Mouse (Mus musculus) lung, embryonic 16.5 days (tissue): ENCODE results near the gene Clcn3. TPM values are rescaled to one million over a fixed set of nuclear protein-coding genes. Genes with fewer than 3 reads are reported as not detected.
A peak's percentile ranks its signal among the peaks of the same experiment; 100 is the strongest.
"Not testable (repeated sequence)": the region's sequence is repeated elsewhere in the genome, so short reads cannot be mapped to it uniquely, and the experiment has no call there.

Experiments used
- ATAC-seq: fragments of 200-750 bp; cut with Nextera tagmentation; 2 replicates; pipeline ENCODE4 v1.8.0; 2017; ENCODE audit warnings: low read depth, mild to moderate bottlenecking, moderate library complexity
- H3K27ac ChIP-seq: fragments of 300-500 bp; sonication (generic); 2 replicates; pipeline ENCODE4 v1.5.1; 2014; ENCODE audit warnings: mild to moderate bottlenecking, control low read depth, low read length
- H3K27me3 ChIP-seq: fragments of 300-500 bp; sonication (generic); 2 replicates; pipeline ENCODE4 v1.6.1; 2014; ENCODE audit warnings: low read depth, low read length, mixed read lengths; ENCODE audit not compliant: control insufficient read depth, insufficient read depth
- H3K36me3 ChIP-seq: fragments of 300-500 bp; sonication (generic); 2 replicates; pipeline ENCODE4 v1.6.1; 2014; ENCODE audit warnings: low read length; ENCODE audit not compliant: control insufficient read depth, insufficient read depth
- H3K4me1 ChIP-seq: fragments of 300-500 bp; sonication (generic); replicated peaks from 2 replicates; pipeline ENCODE4 v1.6.1; 2014; ENCODE audit warnings: low read length, mixed read lengths; ENCODE audit not compliant: control insufficient read depth, insufficient read depth
- H3K4me2 ChIP-seq: fragments of 300-500 bp; sonication (generic); 2 replicates; pipeline ENCODE4 v1.6.1; 2014; ENCODE audit warnings: low read depth, low read length, control low read depth
- H3K4me3 ChIP-seq: fragments of 300-500 bp; sonication (generic); 2 replicates; pipeline ENCODE4 v1.5.1; 2014; ENCODE audit warnings: mild to moderate bottlenecking, low read length, control low read depth
- H3K9ac ChIP-seq: fragments of 300-500 bp; sonication (generic); 2 replicates; pipeline ENCODE4 v1.6.1; 2014; ENCODE audit warnings: low read length, control low read depth
- H3K9me3 ChIP-seq: fragments of 300-500 bp; sonication (generic); 2 replicates; pipeline ENCODE4 v1.6.1; 2016; ENCODE audit warnings: low read length; ENCODE audit not compliant: control insufficient read depth
- WGBS: fragments of 180-500 bp; shearing (Covaris S2); extraction: QIAGEN DNeasy Blood & Tissue Kit; methylation state at CpG from one replicate; pipeline ENCODE4 v1.1.7; 2014; 5-methylcytosine and 5-hydroxymethylcytosine counted together
- polyA plus RNA-seq: library from polyadenylated mRNA; unstranded; fragments of >200 nt; fragmentation: Nextera tagmentation; extraction: Ambion mirVana; gene quantifications from 2 replicates; pipeline ENCODE4 v1.2.1, GENCODE M21; 2015

Clcn3 gene
- 22.1 and 22.2 TPM in 2 replicates for polyA plus RNA-seq

DNA sequence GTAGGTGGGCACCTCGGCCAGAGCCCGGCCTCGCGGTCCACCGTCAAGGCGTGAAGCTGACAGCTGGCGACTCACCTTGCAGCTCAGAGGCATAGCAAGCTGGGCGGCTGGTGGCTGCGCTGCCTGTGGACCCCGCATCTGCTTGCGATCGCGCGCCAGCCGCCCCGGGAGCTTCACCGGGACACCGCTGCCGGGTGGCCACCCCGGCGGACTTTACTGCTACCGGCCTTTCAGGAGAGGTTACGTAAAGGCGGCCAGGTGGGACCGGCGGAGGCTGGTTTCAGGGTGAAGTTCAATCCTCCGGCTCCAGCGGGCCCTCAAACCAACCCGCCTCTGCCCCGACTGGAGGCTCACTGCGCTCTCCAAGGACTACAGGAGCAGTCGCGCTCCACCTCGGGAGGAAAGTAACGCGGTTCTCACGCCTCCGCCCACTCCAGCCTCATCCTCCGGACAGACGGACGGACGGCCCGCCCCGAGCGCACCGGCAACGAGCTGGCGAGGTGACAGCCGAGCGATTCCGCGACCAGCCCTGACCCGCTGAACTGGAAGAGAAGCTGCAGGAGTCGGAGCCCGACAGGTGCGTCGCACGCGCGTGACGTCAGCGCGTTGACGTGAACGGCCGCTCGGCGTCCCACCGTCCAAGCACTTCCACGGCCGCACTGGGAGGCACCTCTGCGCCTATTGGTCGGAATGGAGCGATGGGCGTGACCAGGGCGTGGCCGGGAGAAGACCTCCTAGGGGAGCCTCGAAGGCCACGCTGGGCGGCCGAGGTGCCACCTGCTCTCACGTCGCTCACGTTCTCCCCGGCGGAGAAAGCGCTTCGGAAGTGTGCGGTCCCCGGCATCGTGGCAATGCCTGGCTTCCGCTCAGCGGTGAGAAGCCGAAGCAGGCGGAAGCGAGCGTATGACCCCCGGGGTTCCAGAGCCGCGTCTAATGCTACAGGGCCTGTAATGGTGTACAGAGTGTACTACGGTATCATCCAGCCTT lies at the start of gene Clcn3:
Clcn3 (minus strand) TSS at position 600 of the 987 bp plus-strand sequence.
- H3K36me3 ChIP-seq: no peaks in the 10 kb centered on the region
- WGBS: under 1% methylated on average over 101 of the region's 101 CpGs
- peak within 1 kb of the TSS; percentile 76 for H3K9ac ChIP-seq
- H3K4me2 ChIP-seq: peak within 1 kb of the TSS; percentile 93
- peak within 1 kb of the TSS; percentile 91 for H3K4me3 ChIP-seq
- H3K27me3 ChIP-seq: 0 out of 2 replicates have a peak, but pooled peaks cover 3% of the 10 kb centered on the region
- H3K27ac ChIP-seq: peak within 1 kb of the TSS; percentile 94
- H3K4me1 ChIP-seq: 0 out of 2 replicates have a peak, but pooled peaks cover 4% of the 10 kb centered on the region
- peak; percentile 99 for ATAC-seq
- H3K9me3 ChIP-seq: no peaks in the 10 kb centered on the region

DNA sequence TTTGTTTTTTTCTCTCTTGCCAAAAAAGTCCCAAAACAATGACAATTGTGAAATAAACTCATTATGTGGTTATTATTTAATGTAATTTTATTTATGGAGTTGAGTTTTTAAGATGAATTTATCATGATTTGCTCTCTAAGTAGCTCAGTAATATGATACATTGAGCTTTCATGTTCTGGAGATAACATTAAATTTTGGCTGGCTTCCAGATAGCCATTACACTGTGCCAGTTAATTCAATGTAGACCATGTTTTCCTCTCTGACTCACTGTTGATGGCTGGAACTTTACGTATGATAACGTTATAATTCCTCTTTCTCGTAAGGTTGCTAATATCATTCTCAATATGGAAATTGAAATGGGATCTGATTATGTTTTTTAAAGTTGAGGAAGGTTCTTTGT lies 13.4 kb upstream of the Clcn3 start:
- no peaks in the 10 kb centered on the region for H3K36me3 ChIP-seq
- no peak overlapping the region for H3K9ac ChIP-seq
- peaks cover 4% of the 10 kb centered on the region; the same call in 1 of the 2 replicates for H3K9me3 ChIP-seq
- no peak overlapping the region for H3K27ac ChIP-seq
- WGBS: 59% methylated on average over 3 of the region's 3 CpGs
- no peak overlapping the region for H3K4me2 ChIP-seq
- ATAC-seq: no peak
- H3K4me1 ChIP-seq: peaks cover 6% of the 10 kb centered on the region; the same call in 1 of the 2 replicates
- no peaks in the 10 kb centered on the region for H3K27me3 ChIP-seq
- no peak overlapping the region for H3K4me3 ChIP-seq

DNA sequence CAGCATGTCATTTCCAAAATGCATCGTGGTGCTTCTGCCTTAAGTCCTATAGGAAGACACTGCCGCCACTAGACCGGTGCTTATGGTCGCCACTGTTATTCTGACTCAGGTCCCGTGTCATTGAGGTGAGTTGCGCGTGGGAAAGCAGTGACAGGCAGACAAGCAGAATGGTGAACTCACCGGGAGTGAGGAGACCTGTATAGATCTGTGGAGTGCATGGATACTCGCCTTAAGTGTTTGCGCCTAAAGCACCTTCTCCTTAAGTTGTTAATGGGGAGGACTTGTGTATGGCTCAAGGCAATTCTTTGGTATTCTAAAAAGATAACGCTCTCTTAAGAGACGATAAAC lies 10.5 kb upstream of the Clcn3 start:
- Histone ChIP-seq H3K4me1 (peaks cover 6% of the 10 kb centered on the region; the same call in 1 of the 2 replicates), H3K4me3 (peak overlapping the region; percentile 92), H3K9ac (peak overlapping the region; percentile 83), H3K27me3 (no peaks in the 10 kb centered on the region), H3K9me3 (peaks cover 3% of the 10 kb centered on the region; the same call in 1 of the 2 replicates), H3K27ac (peak overlapping the region; percentile 90), H3K36me3 (no peaks in the 10 kb centered on the region), H3K4me2 (peak overlapping the region; percentile 93)
- ATAC-seq: no peak
- 2% methylated on average over 12 of the region's 12 CpGs for WGBS

DNA sequence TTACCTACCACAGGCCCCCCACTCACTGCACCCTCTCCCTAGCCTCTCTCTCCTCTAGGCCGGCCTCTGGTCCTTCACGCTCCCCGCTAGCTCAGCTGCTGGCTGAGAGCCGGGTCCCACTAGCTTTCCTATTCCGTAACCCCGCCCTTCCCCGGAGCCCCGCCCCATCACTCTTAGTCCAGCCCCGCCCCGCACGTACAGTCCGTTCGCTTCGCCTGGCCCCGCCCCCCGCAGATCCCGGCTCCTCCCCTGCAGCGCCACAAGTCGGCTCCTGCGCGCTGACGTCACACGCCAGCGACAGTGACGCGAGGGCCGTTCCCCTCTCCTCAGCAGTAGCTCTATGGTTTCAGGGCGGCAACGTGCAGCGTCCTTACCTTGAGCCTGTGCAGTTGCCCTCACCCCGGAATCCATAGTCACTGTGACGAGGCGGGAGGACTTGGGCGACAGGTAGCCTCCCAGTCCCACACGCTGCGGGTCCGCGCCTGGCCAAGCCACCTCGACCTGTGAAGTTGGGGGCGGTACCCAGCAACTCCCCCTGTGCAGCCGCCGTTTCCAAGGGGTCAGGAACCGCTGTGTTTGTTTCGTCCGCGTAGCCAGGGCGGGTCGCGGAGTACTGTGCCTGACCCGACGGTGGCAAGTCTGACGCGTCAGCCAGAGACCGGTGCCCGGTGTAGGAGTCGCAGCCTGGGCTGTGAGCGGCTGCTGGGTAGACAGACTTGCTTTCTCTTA lies 10.0 kb upstream of the Clcn3 start, which contains the start of gene Nek1:
Nek1 (plus strand) TSS at position 286 of the 729 bp plus-strand sequence.
- ATAC-seq: peak; percentile 96
- Histone ChIP-seq H3K4me2 (peak within 1 kb of the TSS; percentile 93), H3K9ac (peak within 1 kb of the TSS; percentile 83), H3K27ac (peak within 1 kb of the TSS; percentile 90), H3K27me3 (no peaks in the 10 kb centered on the region), H3K9me3 (no peaks in the 10 kb centered on the region), H3K4me3 (peak within 1 kb of the TSS; percentile 92), H3K4me1 (peaks cover 6% of the 10 kb centered on the region; the same call in 1 of the 2 replicates), H3K36me3 (no peaks in the 10 kb centered on the region)
- WGBS: under 1% methylated on average over 56 of the region's 57 CpGs

DNA sequence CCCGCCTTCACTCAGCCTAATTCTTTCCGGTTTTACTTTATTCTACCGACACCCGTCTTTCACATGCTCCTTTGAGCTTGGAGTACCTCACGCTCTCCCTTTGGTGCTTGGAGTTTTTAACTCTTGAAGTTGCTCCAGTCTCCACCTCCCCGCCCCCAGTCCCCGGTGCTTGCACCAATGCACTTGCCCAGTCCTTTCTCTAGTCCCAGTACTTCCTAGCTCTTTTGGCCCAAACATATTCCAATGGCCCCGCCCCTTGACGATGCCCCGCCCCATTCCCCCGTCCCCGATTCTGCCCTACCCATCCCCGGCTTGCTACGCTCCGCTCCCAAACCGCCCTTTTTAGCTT lies 9.4 kb upstream of the Clcn3 start:
- peak overlapping the region; percentile 65 for H3K9ac ChIP-seq
- H3K9me3 ChIP-seq: no peaks in the 10 kb centered on the region
- H3K4me3 ChIP-seq: peak overlapping the region; percentile 92
- H3K4me2 ChIP-seq: peak overlapping the region; percentile 57
- no peaks in the 10 kb centered on the region for H3K36me3 ChIP-seq
- peak; percentile 90 for ATAC-seq
- H3K27me3 ChIP-seq: no peaks in the 10 kb centered on the region
- 1% methylated on average over 16 of the region's 16 CpGs for WGBS
- H3K4me1 ChIP-seq: peaks cover 6% of the 10 kb centered on the region; the same call in 1 of the 2 replicates
- peak overlapping the region; percentile 90 for H3K27ac ChIP-seq

DNA sequence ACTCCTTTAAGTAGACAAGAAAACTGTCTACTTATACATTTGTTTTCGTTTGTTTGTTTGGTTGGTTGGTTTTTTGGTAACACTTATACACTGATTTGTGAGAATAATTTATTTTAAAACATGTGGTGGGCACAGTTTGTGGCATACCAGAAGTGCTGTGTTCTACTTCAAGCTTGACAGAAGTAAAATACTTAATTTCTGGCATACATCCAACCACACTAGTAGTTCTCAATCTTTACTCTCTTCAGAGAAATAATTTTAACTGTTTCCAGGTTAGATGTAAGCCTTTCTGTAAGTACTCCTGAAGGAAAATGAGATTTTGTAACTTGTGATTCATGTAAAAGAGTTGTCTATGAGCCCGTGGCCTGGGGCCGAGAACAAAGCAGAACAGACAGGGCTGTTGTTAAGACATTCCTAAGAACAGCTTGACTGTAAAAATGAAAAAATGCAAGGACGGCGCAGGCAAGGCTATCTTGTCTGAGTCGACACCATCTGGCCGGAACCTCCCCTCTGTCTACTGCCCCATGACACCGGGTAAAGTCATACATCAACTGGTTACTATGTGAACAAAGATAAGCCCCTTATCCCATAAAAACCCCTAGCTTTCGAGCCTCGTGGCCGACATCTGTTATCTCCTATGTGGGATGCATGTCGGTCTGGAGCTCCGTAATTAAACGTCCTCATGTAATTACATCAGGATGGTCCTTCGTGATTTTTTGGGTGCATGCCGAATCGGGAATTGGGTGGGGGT lies 1.3 kb upstream of the Clcn3 start:
- H3K9ac ChIP-seq, ATAC-seq, H3K4me3 ChIP-seq, H3K27me3 ChIP-seq, H3K9me3 ChIP-seq, H3K36me3 ChIP-seq, H3K4me1 ChIP-seq, H3K4me2 ChIP-seq, H3K27ac ChIP-seq: not testable (repeated sequence)
- WGBS: 85% methylated on average over 17 of the region's 17 CpGs

DNA sequence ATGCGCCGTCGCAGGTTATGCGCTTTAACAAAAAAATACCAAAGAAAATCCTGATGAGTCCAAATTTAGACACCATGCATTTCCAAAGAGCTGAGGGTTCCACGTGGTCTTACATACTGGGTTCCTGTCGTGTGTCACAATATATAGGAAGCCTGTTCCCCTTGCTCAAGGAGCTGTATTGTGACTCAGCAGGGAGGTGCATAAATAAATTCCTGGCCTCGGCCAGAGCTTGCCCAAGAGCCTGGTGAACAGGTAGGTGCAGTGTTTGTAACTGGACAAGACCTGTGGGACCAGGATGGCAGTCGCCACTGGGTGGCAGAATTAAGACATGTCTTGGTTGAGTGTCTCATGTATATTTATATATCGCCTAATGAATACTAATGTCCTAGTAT lies 584 bp upstream of the Clcn3 start:
- H3K9me3 ChIP-seq: no peaks in the 10 kb centered on the region
- H3K27me3 ChIP-seq: 0 out of 2 replicates have a peak, but pooled peaks cover 3% of the 10 kb centered on the region
- H3K4me2 ChIP-seq: peak overlapping the region; percentile 93
- H3K27ac ChIP-seq: peak overlapping the region; percentile 94
- WGBS: 6% methylated on average over 9 of the region's 9 CpGs
- H3K9ac ChIP-seq: peak overlapping the region; percentile 76
- ATAC-seq: peak; percentile 70
- H3K4me3 ChIP-seq: peak overlapping the region; percentile 91
- 0 out of 2 replicates have a peak, but pooled peaks cover 4% of the 10 kb centered on the region for H3K4me1 ChIP-seq
- H3K36me3 ChIP-seq: no peaks in the 10 kb centered on the region

DNA sequence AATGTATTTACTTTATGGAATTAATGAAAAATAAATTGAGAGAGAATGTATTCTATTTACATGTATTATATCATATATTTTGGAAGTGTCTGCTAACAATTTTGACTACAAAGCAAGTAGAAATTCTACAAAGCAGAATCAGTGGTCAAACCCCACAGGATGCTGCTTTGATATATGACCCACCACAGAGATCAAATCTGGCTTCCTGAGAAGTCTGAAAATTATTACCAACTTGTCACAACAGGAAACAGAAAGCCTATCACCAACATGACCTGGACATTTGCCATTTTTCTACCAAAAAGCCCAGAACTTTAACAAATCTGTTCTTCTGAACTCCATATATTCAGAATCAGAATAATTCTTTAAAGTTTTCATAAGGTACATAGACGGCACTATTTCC lies 1.7 kb downstream of the Clcn3 start:
- ATAC-seq: no peak
- H3K27me3 ChIP-seq: 0 out of 2 replicates have a peak, but pooled peaks cover 3% of the 10 kb centered on the region
- peak overlapping the region; percentile 93; the same call in 1 of the 2 replicates for H3K4me2 ChIP-seq
- no peak overlapping the region for H3K9ac ChIP-seq
- no peak overlapping the region for H3K27ac ChIP-seq
- H3K36me3 ChIP-seq: no peaks in the 10 kb centered on the region
- H3K4me3 ChIP-seq: no peak overlapping the region
- no peaks in the 10 kb centered on the region for H3K9me3 ChIP-seq
- 0 out of 2 replicates have a peak, but pooled peaks cover 4% of the 10 kb centered on the region for H3K4me1 ChIP-seq
- 12% methylated on average over 1 of the region's 1 CpGs for WGBS
